Mouse (Mus musculus): ENCODE data around the gene Zan.

Zan gene

GRCm38 (mm10) chr5:137414253-137414652, 62.6 kb downstream of the Zan start:
- DNase-seq (ENCODE audit: low spot score) = no peak

GRCm38 (mm10) chr5:137411235-137411634, 65.6 kb downstream of the Zan start:
- no peak for DNase-seq (ENCODE audit: low spot score)

- no peak for DNase-seq (ENCODE audit: low spot score)
Measured at GRCm38 (mm10) chr5:137410549-137410948, 66.3 kb downstream of the Zan start.

- DNase-seq (ENCODE audit: low spot score) = no peak
Measured at GRCm38 (mm10) chr5:137410066-137410465, 66.8 kb downstream of the Zan start.

- no peak for DNase-seq (ENCODE audit: low spot score)
Measured at GRCm38 (mm10) chr5:137409451-137409850, 67.4 kb downstream of the Zan start.

DNA sequence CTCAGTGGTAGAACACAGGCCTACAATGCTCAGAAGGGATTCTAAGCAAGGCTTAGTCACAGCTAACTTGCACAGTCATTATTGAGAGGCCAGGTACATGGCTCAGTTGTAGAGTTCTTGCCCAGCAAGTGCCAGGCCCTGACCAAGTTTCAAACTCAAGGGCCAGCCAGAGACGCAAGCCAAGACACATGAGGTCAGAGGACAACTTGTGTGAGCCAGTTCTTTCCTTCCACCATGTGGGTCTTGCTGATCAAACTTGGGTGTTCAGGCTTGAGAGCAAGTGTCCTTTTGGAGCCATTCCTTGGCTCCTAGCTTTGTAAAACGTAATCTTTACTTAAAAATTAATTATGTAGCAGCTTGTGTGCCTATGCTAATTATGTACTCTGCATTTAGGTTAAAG, 72.8 kb downstream of the Zan start:
- no peak for DNase-seq (ENCODE audit: low spot score)

- no peak for DNase-seq (ENCODE audit: low spot score)
Measured at GRCm38 (mm10) chr5:137394456-137394855, 82.4 kb downstream of the Zan start.

- DNase-seq (ENCODE audit: low spot score) = no peak
Measured at GRCm38 (mm10) chr5:137391641-137392040, 85.2 kb downstream of the Zan start.

DNA sequence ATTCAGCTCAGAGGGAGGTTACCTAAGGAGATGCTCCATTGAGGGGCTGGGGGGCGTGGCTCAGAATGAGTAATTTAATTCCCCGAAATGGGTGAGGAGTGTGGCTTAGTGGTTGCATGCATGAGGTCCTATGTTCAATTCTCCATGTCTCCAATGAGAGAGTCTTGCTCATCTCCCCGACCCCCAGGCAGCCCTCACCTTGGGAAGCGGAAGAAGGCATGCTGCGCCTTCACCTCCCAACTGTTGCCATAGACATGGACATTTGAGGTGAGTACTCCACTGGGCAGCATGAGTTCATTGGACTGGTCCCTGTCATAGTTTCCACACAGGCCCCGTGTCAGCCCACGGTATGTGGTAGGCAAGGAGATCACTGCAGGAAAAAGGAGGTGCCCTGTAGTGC, 90.2 kb downstream of the Zan start:
- DNase-seq (ENCODE audit: low spot score) = no peak

GRCm38 (mm10) chr5:137383441-137383840, 93.4 kb downstream of the Zan start:
- no peak for DNase-seq (ENCODE audit: low spot score)

- peak; percentile 53 for DNase-seq (ENCODE audit: low spot score)
Measured at GRCm38 (mm10) chr5:137381152-137381551, 95.7 kb downstream of the Zan start.

- no peak for DNase-seq (ENCODE audit: low spot score)
Measured at GRCm38 (mm10) chr5:137377603-137378002, 99.3 kb downstream of the Zan start.

DNA sequence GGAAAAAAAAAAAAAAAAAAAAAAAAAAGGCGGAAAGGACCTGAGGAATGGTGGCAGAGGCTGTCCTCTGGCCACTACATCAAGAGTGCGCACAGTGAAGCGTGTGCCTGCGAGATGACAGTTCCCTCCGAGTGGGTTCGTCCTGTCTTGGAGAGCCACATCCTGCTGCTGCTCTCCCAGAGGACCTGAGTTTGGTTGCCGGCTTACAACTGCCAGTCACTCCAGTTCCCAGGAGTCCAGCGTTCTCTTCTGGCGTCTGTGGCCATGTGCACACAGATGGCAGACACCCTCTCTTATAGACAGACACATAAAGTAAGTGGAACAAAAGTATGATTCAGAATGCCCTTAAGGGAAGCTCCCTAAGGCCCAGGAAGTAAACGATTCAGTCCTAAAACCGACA, 99.7 kb downstream of the Zan start:
- DNase-seq (ENCODE audit: low spot score) = no peak

- DNase-seq (ENCODE audit: low spot score) = no peak
Measured at GRCm38 (mm10) chr5:137376722-137377121, 100.1 kb downstream of the Zan start.

DNA sequence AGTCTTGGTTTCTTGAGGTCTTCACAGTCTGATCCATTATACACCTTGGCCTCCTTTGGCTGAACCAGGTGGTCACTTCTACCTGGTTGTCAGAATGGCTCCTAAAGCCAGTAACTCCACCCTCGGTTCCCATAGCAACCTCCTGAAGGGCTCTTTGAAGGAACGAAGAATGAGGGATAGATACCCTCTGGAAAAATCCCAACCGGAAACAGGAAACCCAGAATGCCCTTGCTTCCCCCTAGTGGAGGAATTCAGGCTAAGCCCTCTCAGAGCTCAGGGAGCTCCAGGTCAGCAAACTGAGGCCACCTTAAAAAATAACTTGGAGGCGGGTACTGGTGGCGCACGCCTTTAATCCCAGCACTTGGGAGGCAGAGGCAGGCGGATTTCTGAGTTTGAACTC, 100.7 kb downstream of the Zan start:
- DNase-seq (ENCODE audit: low spot score) = no peak

DNA sequence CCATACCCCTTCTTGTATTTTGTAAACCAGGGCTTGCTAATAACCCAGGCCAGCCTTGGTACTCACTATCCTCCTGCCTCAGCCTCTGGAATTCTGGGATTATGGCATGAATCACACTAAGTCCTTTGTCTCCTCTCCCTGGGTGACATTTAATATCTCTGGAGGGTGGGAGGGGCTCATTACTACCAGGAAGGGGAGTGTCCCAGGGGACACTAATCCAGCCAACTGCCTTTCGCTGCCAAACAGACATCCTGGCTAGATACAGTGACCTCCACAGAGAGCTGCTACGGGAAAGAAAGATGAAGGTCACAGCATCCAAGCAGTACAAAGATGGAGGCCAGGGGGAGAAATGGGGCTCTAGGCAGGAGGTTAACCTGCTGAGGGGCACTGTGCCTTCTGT, 101.2 kb downstream of the Zan start:
- DNase-seq (ENCODE audit: low spot score) = peak; percentile 50

DNA sequence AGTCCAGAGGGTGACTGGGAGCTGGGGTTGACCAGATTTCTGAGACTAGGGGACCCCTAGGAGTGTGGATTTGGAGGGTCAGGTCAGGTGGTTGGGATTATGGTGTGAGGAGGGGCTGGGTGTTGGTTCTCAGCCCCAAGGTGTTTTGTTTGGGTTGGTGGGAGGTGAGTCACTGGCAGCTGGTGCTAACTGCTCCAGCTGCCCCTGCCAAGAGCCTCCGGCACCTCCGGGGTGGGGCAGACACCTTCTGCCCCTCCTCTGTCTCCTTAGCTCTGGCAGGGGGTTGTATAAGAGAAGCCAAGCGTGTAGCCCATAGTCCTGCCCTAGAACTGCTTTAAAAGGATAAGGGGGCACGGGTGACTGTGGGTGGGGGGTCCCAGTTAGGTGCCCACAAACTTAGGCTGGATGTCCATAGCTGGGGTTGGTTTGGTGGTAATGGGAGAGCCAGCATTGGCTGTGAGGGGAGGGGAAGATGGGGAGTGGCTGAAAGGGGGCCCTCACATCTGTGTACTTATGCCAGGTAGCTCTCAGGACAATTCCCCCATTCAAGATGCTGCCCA, 102.3 kb downstream of the Zan start:
- no peak for DNase-seq (ENCODE audit: low spot score)

- DNase-seq (ENCODE audit: low spot score) = no peak
Measured at GRCm38 (mm10) chr5:137373371-137373950, 103.4 kb downstream of the Zan start.

DNA sequence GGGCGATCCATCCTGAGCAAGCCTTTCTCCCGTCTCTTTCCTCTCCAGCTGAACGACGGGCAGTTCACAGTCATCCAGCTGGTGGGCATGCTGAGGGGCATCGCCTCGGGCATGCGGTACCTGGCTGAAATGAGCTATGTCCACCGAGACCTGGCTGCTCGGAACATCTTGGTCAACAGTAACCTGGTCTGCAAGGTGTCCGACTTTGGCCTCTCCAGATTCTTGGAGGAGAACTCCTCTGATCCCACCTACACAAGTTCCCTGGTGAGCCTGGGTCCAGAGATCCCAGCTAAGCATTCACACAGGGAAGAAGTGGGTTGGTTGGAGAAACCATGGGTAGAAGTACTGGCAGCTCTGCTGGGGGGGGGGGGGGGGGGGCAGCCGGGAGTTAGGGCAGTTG, 107.2 kb downstream of the Zan start:
- DNase-seq (ENCODE audit: low spot score) = no peak

GRCm38 (mm10) chr5:137358382-137358781, 118.5 kb downstream of the Zan start:
- DNase-seq (ENCODE audit: low spot score) = no peak

DNA sequence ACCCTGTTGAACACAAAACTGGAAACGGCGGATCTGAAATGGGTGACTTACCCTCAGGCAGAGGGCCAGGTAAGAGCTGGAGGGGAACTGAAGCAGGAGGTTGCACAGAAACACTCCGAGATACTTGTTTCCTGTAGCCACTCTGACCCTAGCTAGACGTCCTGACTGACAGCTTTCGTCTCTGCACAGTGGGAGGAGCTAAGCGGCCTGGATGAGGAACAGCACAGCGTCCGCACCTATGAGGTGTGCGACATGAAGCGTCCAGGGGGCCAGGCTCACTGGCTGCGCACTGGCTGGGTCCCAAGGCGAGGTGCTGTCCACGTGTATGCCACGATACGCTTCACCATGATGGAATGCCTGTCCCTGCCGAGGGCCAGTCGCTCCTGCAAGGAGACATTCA, 122.8 kb downstream of the Zan start:
- no peak for DNase-seq (ENCODE audit: low spot score)

- no peak for DNase-seq (ENCODE audit: low spot score)
Measured at GRCm38 (mm10) chr5:137352011-137352975, 124.6 kb downstream of the Zan start.

DNA sequence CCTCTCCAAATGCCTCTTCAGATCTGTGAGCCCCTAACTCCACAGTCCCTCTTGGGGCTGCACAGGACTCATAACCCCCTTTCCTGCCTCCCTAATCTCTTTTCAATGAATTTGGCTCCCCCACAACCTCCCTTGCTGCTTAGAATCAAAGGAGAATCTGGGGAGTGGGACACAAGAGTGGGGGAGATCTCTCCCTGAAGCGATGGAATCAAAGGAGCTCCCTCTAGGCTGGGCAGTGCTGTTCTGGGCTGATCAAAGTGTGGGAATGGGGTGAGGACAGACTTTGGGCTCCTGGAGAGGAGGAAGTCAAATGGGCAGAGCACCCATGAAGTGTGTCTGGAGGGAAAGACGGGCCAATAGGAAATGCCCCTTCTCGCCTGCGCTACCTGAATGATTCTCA, 125.5 kb downstream of the Zan start:
- DNase-seq (ENCODE audit: low spot score) = no peak

Data from testis, postnatal 14 days (tissue).